In genomic region chr9:47354423-47354822, GRCm38 (mm10) we compare ENCODE assay signal across 24 mouse cellular contexts.
"Had no signal": no experiment of that assay in that cellular context is flagged by ENCODE, and none has a peak within 500 bp of the region (broad histone marks: within the 10 kb centered on the region; RNA-seq: fewer than 3 reads in every experiment).

No protein-coding gene starts in this region.

- DNase-seq: gastrocnemius, postnatal 14 days; gastrocnemius, postnatal 36 days; heart, adult 11 months; heart, adult 2 months; heart, postnatal 14 days; heart, postnatal 36 days; kidney, adult 11 months; kidney, adult 2 months; kidney, adult 9 months; kidney, postnatal 14 days; kidney, postnatal 36 days; left cerebral cortex, postnatal 4 days; liver had no signal

- H3K36me3 ChIP-seq: heart, embryonic 13.5 days; heart, embryonic 15.5 days; hindbrain, embryonic 13.5 days; hindbrain, embryonic 15.5 days; kidney, embryonic 15.5 days; limb, embryonic 12.5 days had no signal

- ATAC-seq: hindbrain, postnatal 0 days; intestine, embryonic 16.5 days had no signal

- H3K27ac ChIP-seq: heart, adult 2 months; heart, embryonic 13.5 days; heart, embryonic 15.5 days; hindbrain, embryonic 13.5 days; hindbrain, embryonic 15.5 days; hindbrain, postnatal 0 days; kidney, embryonic 15.5 days; kidney, postnatal 0 days; limb, embryonic 12.5 days had no signal

- H3K4me3 ChIP-seq: heart, adult 2 months; heart, embryonic 13.5 days; heart, embryonic 15.5 days; hindbrain, embryonic 13.5 days; hindbrain, embryonic 15.5 days; kidney, embryonic 15.5 days; limb, embryonic 12.5 days had no signal

- H3K9me3 ChIP-seq: heart, embryonic 13.5 days; heart, embryonic 15.5 days; hindbrain, embryonic 13.5 days; hindbrain, embryonic 15.5 days; kidney, embryonic 15.5 days; limb, embryonic 12.5 days had no signal

- H3K27me3 ChIP-seq: hindbrain, embryonic 15.5 days; limb, embryonic 12.5 days had no signal

- H3K9ac ChIP-seq: heart, embryonic 13.5 days; heart, embryonic 15.5 days; hindbrain, embryonic 13.5 days; hindbrain, embryonic 15.5 days; kidney, embryonic 15.5 days; limb, embryonic 12.5 days had no signal

- H3K4me2 ChIP-seq: heart, embryonic 11.5 days; hindbrain, embryonic 13.5 days; hindbrain, embryonic 15.5 days; kidney, embryonic 15.5 days; limb, embryonic 12.5 days; liver, embryonic 11.5 days had no signal
